Mouse (Mus musculus) kidney, adult 2 months (tissue): ENCODE results near the gene Rccd1.

Source experiments
- CTCF ChIP-seq: fragments of 200-500 bp; conservative IDR thresholded peaks from 2 replicates; pipeline ENCODE4 v1.5.1; 2011; ENCODE audit warnings: low read depth, mild to moderate bottlenecking, control low read depth, low read length, moderate library complexity, mixed read lengths; ENCODE audit not compliant: insufficient read depth, insufficient read length
- POLR2A ChIP-seq: fragments of 200-500 bp; IDR thresholded peaks from one replicate; pipeline ENCODE4 v1.6.1; 2011; ENCODE audit warnings: low read depth, low read length, control low read depth

DNA sequence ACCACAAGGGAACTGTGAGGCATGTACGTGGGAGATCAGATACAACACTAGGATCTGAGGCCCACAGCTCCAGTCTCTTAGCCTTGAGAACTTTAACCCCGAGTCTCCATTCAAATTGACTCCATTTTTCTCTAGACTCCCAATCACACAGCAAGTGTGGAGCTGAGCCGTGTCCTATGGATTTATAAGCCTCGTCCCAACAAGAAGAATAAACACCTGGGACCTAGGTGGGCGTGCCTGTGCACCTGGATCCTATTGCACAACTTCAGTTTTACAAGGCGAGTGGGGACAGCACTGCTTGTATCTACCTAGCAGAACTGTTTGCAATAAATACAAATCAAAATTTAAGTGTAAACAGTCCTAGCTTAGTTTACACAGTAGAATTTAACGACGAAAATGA, 918 bp downstream of the Rccd1 start:
- TF ChIP-seq CTCF: no peak
- no peak for TF ChIP-seq POLR2A
